Mouse (Mus musculus): ENCODE measurements at regions not wholly inside any gene's neighbourhood (a gene's known extent, or its start where the extent isn't known, plus 50 kb on each side); places are given as distances from the start of the nearest gene placed in this dataset.
A peak's percentile ranks its signal among the peaks of the same experiment; 100 is the strongest.
"Not testable (repeated sequence)": the region's sequence is repeated elsewhere in the genome, so short reads cannot be mapped to it uniquely, and the experiment has no call there.

DNA sequence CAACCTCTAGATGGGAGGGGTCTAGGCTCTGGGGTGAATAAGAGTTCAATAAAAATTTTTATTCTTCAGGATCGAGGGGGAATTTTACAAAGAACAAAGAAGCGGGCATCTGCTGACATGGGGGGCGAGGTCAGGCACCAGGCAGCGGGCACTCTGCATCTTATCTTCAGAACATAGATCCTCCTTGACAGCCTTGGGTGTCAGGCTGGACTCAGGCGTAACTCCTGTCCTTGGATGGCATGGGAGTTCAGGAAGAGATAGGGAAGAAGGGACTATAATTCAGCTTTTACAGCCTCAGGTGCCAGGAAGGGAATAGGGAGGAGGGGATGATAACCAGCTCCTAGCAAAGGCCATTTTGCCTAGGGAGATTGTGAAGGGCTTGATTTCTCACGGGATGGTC lies 753.1 kb downstream of the Gm10330 start:
- not testable (repeated sequence) for H3K4me1 ChIP-seq (ENCODE audit: control insufficient read depth, insufficient read depth, low read length); ATAC-seq; H3K4me3 ChIP-seq (ENCODE audit: low read depth, low read length); H3K36me3 ChIP-seq (ENCODE audit: control insufficient read depth, insufficient read depth, low read length); H3K9me3 ChIP-seq (replicated peaks; ENCODE audit: control insufficient read depth, low read length, poor library complexity, severe bottlenecking); H3K4me2 ChIP-seq (ENCODE audit: low read length); H3K9ac ChIP-seq (ENCODE audit: low read depth, low read length); H3K27ac ChIP-seq (ENCODE audit: low read length); H3K27me3 ChIP-seq (ENCODE audit: control insufficient read depth, insufficient read depth, low read depth, low read length)
- WGBS: 89% methylated on average over 6 of the region's 6 CpGs

GRCm38 (mm10) chr12:23023556-23023955 lies 756.5 kb downstream of the Gm10330 start:
- not testable (repeated sequence) for H3K9me3 ChIP-seq (replicated peaks; ENCODE audit: control insufficient read depth, low read length, poor library complexity, severe bottlenecking); H3K4me3 ChIP-seq (ENCODE audit: low read depth, low read length); H3K4me1 ChIP-seq (ENCODE audit: control insufficient read depth, insufficient read depth, low read length); H3K27ac ChIP-seq (ENCODE audit: low read length); H3K4me2 ChIP-seq (ENCODE audit: low read length); H3K9ac ChIP-seq (ENCODE audit: low read depth, low read length); H3K27me3 ChIP-seq (ENCODE audit: control insufficient read depth, insufficient read depth, low read depth, low read length); ATAC-seq; H3K36me3 ChIP-seq (ENCODE audit: control insufficient read depth, insufficient read depth, low read length)
- 89% methylated on average over 7 of the region's 8 CpGs for WGBS

GRCm38 (mm10) chr12:23010199-23010598 lies 769.9 kb downstream of the Gm10330 start:
- not testable (repeated sequence) for H3K27ac ChIP-seq (ENCODE audit: low read length); ATAC-seq; H3K9me3 ChIP-seq (replicated peaks; ENCODE audit: control insufficient read depth, low read length, poor library complexity, severe bottlenecking); H3K4me1 ChIP-seq (ENCODE audit: control insufficient read depth, insufficient read depth, low read length); H3K9ac ChIP-seq (ENCODE audit: low read depth, low read length); H3K36me3 ChIP-seq (ENCODE audit: control insufficient read depth, insufficient read depth, low read length); H3K27me3 ChIP-seq (ENCODE audit: control insufficient read depth, insufficient read depth, low read depth, low read length)
- Histone ChIP-seq H3K4me2 (ENCODE audit: low read length) (peak overlapping the region; percentile 23; the same call in 1 of the 2 replicates), H3K4me3 (ENCODE audit: low read depth, low read length) (peak overlapping the region; percentile 37)
- WGBS: 2% methylated on average over 32 of the region's 37 CpGs

DNA sequence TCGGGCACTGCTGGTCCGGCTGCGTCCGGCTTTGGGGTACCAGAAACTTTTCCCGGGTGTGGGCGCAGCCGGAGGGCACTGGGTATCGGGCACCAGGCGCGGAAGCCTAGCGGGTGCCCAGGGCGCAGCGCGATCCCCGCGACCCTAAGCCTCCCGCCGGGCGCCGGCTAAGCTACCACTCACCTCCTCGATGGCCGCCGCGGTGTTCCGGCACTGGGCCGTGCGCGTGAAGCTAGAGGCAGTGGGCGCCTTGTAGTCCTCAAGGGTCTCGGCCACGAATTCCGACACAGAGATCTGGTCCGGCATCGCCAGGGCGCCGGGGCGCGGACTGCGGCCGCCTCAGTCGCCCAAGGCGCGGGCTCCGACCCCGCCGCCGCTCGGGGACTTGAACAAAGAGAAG lies 770.4 kb downstream of the Gm10330 start:
- Histone ChIP-seq H3K9ac (ENCODE audit: low read depth, low read length) (0 out of 2 replicates have a peak overlapping the region, but pooled peaks have one; percentile 14), H3K4me2 (ENCODE audit: low read length) (0 out of 2 replicates have a peak overlapping the region, but pooled peaks have one; percentile 6), H3K4me3 (ENCODE audit: low read depth, low read length) (peak overlapping the region; percentile 37)
- not testable (repeated sequence) for H3K36me3 ChIP-seq (ENCODE audit: control insufficient read depth, insufficient read depth, low read length); H3K4me1 ChIP-seq (ENCODE audit: control insufficient read depth, insufficient read depth, low read length); H3K27me3 ChIP-seq (ENCODE audit: control insufficient read depth, insufficient read depth, low read depth, low read length); H3K27ac ChIP-seq (ENCODE audit: low read length); ATAC-seq; H3K9me3 ChIP-seq (replicated peaks; ENCODE audit: control insufficient read depth, low read length, poor library complexity, severe bottlenecking)
- whole genome bisulfite sequencing: 2% methylated on average over 21 of the region's 48 CpGs

Data from midbrain, embryonic 16.5 days (tissue).